Mouse (Mus musculus): Measurements from ENCODE around the gene Oca2. TPM values are rescaled to one million over a fixed set of nuclear protein-coding genes. Genes with fewer than 3 reads are reported as not detected.

Oca2 gene
- polyA plus RNA-seq, 1 experiment, result not detected

DNA sequence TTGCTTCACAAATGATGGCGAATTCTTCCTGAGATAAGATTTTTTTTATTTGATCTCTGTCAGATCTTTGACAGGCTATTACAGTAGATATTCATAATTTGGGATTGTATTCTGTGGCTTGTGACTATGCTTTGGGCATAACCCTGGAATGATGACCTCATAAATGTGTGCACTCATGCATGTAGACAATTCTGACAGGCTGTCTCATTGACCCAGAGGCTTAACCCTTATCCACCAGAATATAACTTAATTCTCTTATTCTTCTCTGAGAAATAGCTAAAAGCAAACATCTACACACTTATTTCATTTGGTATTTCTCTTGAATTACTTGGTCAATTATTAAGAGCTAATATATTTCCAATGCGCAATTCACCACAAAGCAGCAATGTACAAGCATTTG, 37.9 kb downstream of the Oca2 start:
- Histone ChIP-seq H3K9me3 (replicated peaks; ENCODE audit: control insufficient read depth, insufficient read depth, low read length, poor library complexity, severe bottlenecking) (no peaks in the 10 kb centered on the region), H3K27me3 (ENCODE audit: control insufficient read depth, insufficient read depth, low read length, poor library complexity, severe bottlenecking) (no peaks in the 10 kb centered on the region), H3K9ac (ENCODE audit: low read depth, poor library complexity, severe bottlenecking) (no peak overlapping the region), H3K27ac (ENCODE audit: insufficient read depth, low read length) (no peak overlapping the region), H3K4me3 (ENCODE audit: low read depth, low read length) (no peak overlapping the region), H3K36me3 (ENCODE audit: control insufficient read depth, insufficient read depth, low read length, poor library complexity, severe bottlenecking) (no peaks in the 10 kb centered on the region), H3K4me1 (ENCODE audit: control insufficient read depth, insufficient read depth, low read length) (no peaks in the 10 kb centered on the region)
- TF ChIP-seq POLR2A (IDR thresholded peaks at IDR 0.05; ENCODE audit: insufficient read depth, low read length), result no peak
- TF ChIP-seq EP300 (IDR thresholded peaks at IDR 0.05; ENCODE audit: insufficient read depth, low read depth, low read length), result no peak
- no peak for TF ChIP-seq CTCF (IDR thresholded peaks at IDR 0.05; ENCODE audit: low read depth, low read length)

DNA sequence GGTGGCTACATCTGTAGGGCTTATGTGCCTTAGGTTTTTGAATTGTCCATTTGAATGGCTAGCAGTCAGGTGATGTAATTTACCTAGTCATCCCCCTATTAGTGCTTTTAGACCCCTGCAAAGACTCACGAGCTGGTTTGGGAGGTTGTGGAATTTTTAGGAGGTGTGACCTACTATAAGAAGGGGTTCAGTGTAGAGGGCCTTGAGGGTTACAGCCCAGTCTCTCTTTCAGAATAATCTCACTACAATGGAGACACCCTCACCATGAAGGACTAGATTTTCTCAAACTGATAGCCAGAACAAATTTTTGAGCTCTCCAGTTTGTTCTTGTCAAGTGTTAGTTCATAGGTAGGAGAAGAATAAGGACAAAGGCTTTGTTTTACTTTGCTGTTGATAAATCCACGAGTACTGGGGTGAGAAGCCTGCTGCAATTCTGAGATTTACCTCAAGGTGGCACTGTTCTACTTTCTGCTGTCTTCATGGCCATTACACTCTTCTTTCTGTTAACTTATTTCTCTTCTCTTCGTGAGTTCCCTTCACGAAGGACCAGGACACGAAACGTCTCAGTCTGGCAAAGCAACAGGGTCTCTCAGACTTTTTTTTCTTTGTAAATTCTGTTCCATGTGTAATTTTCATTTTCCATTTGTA, 52.0 kb downstream of the Oca2 start:
- Histone ChIP-seq H3K36me3 (ENCODE audit: control insufficient read depth, insufficient read depth, low read length, poor library complexity, severe bottlenecking) (no peaks in the 10 kb centered on the region), H3K9ac (ENCODE audit: low read depth, poor library complexity, severe bottlenecking) (no peak overlapping the region), H3K4me1 (ENCODE audit: control insufficient read depth, insufficient read depth, low read length) (no peaks in the 10 kb centered on the region), H3K4me3 (ENCODE audit: low read depth, low read length) (no peak overlapping the region), H3K9me3 (replicated peaks; ENCODE audit: control insufficient read depth, insufficient read depth, low read length, poor library complexity, severe bottlenecking) (peaks cover 3% of the 10 kb centered on the region; the same call in 1 of the 2 replicates), H3K27ac (ENCODE audit: insufficient read depth, low read length) (no peak overlapping the region), H3K27me3 (ENCODE audit: control insufficient read depth, insufficient read depth, low read length, poor library complexity, severe bottlenecking) (no peaks in the 10 kb centered on the region)
- TF ChIP-seq CTCF (IDR thresholded peaks at IDR 0.05; ENCODE audit: low read depth, low read length) (peak; percentile 20), POLR2A (IDR thresholded peaks at IDR 0.05; ENCODE audit: insufficient read depth, low read length) (no peak)

DNA sequence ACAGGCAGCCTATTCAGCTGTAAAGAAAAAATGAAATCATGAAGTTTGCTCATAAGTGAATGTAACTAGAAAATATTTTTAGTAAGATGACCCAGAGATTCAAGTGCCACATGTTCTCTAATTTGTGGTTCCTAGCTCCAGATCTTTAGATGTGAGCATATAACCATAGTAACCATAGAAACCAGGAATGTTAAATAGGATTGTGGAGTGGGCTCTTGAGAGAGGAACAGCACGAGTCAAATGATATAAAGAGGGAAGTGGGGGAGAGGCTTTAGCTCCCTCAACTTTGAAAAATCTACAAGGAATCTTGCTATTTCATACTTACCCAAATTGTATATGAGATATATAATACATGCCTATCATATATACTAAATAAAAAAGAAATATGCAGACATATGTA, 64.8 kb downstream of the Oca2 start:
- Histone ChIP-seq H3K27me3 (ENCODE audit: control insufficient read depth, insufficient read depth, low read length, poor library complexity, severe bottlenecking) (no peaks in the 10 kb centered on the region; the same call in 1 of the 2 replicates), H3K4me3 (ENCODE audit: low read depth, low read length) (no peak overlapping the region), H3K9ac (ENCODE audit: low read depth, poor library complexity, severe bottlenecking) (no peak overlapping the region), H3K9me3 (replicated peaks; ENCODE audit: control insufficient read depth, insufficient read depth, low read length, poor library complexity, severe bottlenecking) (no peaks in the 10 kb centered on the region), H3K36me3 (ENCODE audit: control insufficient read depth, insufficient read depth, low read length, poor library complexity, severe bottlenecking) (no peaks in the 10 kb centered on the region), H3K27ac (ENCODE audit: insufficient read depth, low read length) (no peak overlapping the region), H3K4me1 (ENCODE audit: control insufficient read depth, insufficient read depth, low read length) (no peaks in the 10 kb centered on the region)
- TF ChIP-seq POLR2A (IDR thresholded peaks at IDR 0.05; ENCODE audit: insufficient read depth, low read length) (no peak), EP300 (IDR thresholded peaks at IDR 0.05; ENCODE audit: insufficient read depth, low read depth, low read length) (no peak), CTCF (IDR thresholded peaks at IDR 0.05; ENCODE audit: low read depth, low read length) (no peak)

DNA sequence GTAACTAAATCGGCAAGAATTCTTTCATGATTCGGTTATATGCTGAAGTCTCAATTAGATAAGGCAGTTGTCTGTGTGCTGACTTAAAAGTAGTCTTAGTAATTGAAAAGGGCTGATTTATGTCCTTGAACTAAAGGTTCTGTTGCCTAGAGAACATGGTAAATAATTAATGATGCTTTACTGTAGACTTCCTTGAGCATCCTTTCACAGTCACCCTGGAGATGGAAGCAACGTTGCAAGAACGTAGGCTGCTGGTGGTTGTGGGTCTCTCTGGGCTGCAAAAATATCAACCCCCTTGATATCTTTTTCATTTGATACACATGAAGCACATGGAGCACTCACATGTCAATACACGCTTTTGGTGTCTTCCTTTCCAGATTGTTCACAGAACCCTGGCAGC, 74.8 kb downstream of the Oca2 start:
- Histone ChIP-seq H3K27ac (ENCODE audit: insufficient read depth, low read length) (no peak overlapping the region), H3K27me3 (ENCODE audit: control insufficient read depth, insufficient read depth, low read length, poor library complexity, severe bottlenecking) (no peaks in the 10 kb centered on the region), H3K9me3 (replicated peaks; ENCODE audit: control insufficient read depth, insufficient read depth, low read length, poor library complexity, severe bottlenecking) (no peaks in the 10 kb centered on the region), H3K9ac (ENCODE audit: low read depth, poor library complexity, severe bottlenecking) (no peak overlapping the region), H3K36me3 (ENCODE audit: control insufficient read depth, insufficient read depth, low read length, poor library complexity, severe bottlenecking) (no peaks in the 10 kb centered on the region), H3K4me1 (ENCODE audit: control insufficient read depth, insufficient read depth, low read length) (no peaks in the 10 kb centered on the region), H3K4me3 (ENCODE audit: low read depth, low read length) (no peak overlapping the region)
- TF ChIP-seq EP300 (IDR thresholded peaks at IDR 0.05; ENCODE audit: insufficient read depth, low read depth, low read length) (no peak), POLR2A (IDR thresholded peaks at IDR 0.05; ENCODE audit: insufficient read depth, low read length) (no peak), CTCF (IDR thresholded peaks at IDR 0.05; ENCODE audit: low read depth, low read length) (no peak)

DNA sequence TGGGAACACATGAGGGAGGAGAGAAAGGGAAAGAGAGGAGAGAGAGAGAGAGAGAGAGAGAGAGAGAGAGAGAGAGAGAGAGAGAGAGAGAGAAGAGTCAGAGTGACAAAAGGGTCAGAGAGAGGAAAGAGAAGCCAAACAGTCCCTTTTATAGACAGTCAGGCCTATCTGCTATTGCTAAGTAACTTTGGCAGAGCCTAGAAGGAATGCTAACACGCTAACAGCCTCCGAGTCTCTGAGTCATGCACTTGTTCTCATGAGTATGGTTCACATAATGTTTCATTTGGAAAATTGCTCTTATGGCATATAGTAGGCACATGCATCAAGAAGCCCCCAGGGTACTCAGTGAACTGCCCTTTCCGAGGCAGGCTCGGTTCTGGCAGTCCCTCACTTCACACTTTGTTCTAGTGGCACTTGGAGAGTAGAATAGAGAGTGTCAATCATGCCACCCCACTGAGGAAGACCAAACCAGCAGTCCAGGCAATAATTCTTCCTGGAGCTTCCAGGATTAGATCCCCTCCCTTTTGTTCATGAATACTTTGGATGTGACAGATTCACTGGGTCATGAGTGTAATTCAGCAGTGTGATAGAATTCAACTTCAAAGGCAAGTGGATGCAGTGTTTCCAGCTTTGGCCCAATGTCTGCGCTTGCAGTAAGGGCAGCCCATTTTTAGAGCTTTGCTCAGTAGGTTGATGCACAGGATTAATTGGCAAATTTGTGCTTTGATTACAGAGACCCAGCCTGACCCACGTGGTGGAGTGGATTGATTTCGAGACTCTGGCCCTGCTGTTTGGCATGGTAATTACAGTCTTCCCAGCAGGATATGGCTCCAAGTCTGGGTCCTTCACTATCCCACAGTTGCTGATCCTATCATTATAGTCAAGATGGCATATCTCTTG, 76.3 kb downstream of the Oca2 start:
- Histone ChIP-seq H3K4me1 (ENCODE audit: control insufficient read depth, insufficient read depth, low read length) (no peaks in the 10 kb centered on the region), H3K36me3 (ENCODE audit: control insufficient read depth, insufficient read depth, low read length, poor library complexity, severe bottlenecking) (no peaks in the 10 kb centered on the region), H3K27ac (ENCODE audit: insufficient read depth, low read length) (no peak overlapping the region), H3K9me3 (replicated peaks; ENCODE audit: control insufficient read depth, insufficient read depth, low read length, poor library complexity, severe bottlenecking) (no peaks in the 10 kb centered on the region), H3K27me3 (ENCODE audit: control insufficient read depth, insufficient read depth, low read length, poor library complexity, severe bottlenecking) (no peaks in the 10 kb centered on the region), H3K9ac (ENCODE audit: low read depth, poor library complexity, severe bottlenecking) (no peak overlapping the region), H3K4me3 (ENCODE audit: low read depth, low read length) (no peak overlapping the region)
- TF ChIP-seq CTCF (IDR thresholded peaks at IDR 0.05; ENCODE audit: low read depth, low read length), result no peak
- TF ChIP-seq EP300 (IDR thresholded peaks at IDR 0.05; ENCODE audit: insufficient read depth, low read depth, low read length), result no peak
- no peak for TF ChIP-seq POLR2A (IDR thresholded peaks at IDR 0.05; ENCODE audit: insufficient read depth, low read length)

DNA sequence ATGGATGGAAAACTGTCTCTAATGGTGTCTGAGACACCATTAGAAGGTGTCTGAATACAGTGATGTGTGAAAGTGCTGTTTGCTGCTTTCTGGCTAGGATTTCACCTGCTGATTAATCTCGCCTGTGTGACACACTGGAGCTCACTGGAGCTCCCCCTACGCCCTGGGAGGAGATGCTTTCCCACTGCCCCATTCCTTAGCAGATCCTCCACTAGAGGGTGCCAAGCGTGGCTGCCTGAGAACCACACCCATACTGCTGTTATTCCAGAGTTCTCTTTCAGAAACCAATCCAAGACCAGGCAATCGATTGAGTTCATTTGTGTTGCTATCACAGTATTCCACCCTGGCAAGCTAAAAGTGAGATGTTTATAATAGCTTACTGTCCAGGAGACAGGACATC, 88.2 kb downstream of the Oca2 start:
- Histone ChIP-seq H3K9ac (ENCODE audit: low read depth, poor library complexity, severe bottlenecking) (no peak overlapping the region), H3K4me1 (ENCODE audit: control insufficient read depth, insufficient read depth, low read length) (no peaks in the 10 kb centered on the region), H3K4me3 (ENCODE audit: low read depth, low read length) (no peak overlapping the region), H3K27me3 (ENCODE audit: control insufficient read depth, insufficient read depth, low read length, poor library complexity, severe bottlenecking) (no peaks in the 10 kb centered on the region), H3K27ac (ENCODE audit: insufficient read depth, low read length) (no peak overlapping the region), H3K36me3 (ENCODE audit: control insufficient read depth, insufficient read depth, low read length, poor library complexity, severe bottlenecking) (no peaks in the 10 kb centered on the region), H3K9me3 (replicated peaks; ENCODE audit: control insufficient read depth, insufficient read depth, low read length, poor library complexity, severe bottlenecking) (peaks cover 4% of the 10 kb centered on the region)
- TF ChIP-seq EP300 (IDR thresholded peaks at IDR 0.05; ENCODE audit: insufficient read depth, low read depth, low read length), result no peak
- no peak for TF ChIP-seq POLR2A (IDR thresholded peaks at IDR 0.05; ENCODE audit: insufficient read depth, low read length)
- peak; percentile 65 for TF ChIP-seq CTCF (IDR thresholded peaks at IDR 0.05; ENCODE audit: low read depth, low read length)
